Mouse (Mus musculus) stomach, postnatal 0 days (tissue): Measurements from ENCODE around the gene Fam57a.

Experiments used
- CTCF ChIP-seq: IDR thresholded peaks from 2 replicates; pipeline ENCODE4 v1.5.1; 2016; ENCODE audit warnings: antibody characterized with exemption, low read depth, mild to moderate bottlenecking, moderate library complexity
- EP300 ChIP-seq: optimal IDR thresholded peaks from 2 replicates; pipeline ENCODE3; 2016; ENCODE audit warnings: antibody characterized with exemption

GRCm38 (mm10) chr11:76148055-76149008 lies 31.1 kb upstream of the Fam57a start:
- TF ChIP-seq CTCF (no peak), EP300 (no peak)
